Mouse (Mus musculus): Measurements from ENCODE around the gene Zdhhc1. TPM values are rescaled to one million over a fixed set of nuclear protein-coding genes. Genes with fewer than 3 reads are reported as not detected.

The Zdhhc1 gene
- polyA plus RNA-seq, 1 experiment from 2014 or later, result 2.2 TPM

DNA sequence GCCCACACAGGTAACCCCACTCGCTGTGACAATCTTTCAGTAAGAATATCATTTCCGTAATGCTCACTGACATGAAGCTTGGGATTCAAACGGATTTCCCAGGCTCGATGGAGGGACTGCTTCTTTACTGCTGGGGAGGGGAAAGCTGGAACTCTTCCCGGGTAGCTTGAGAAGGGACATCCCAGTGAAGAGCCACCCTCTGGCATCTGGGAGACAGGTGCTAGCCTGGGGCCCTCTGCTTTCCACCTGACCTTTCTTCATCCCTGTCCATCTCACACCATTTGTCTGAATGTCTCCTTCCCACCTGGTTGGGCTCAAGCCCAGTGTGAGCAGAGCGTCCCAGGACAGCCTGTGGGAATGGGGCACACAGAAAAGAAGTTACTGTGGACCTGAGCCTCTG, 30.5 kb downstream of the Zdhhc1 start:
- ATAC-seq (ENCODE audit: low read depth), result no peak
- H3K4me1 ChIP-seq (ENCODE audit: control insufficient read depth, low read depth, low read length), result peaks cover 23% of the 10 kb centered on the region
- H3K4me2 ChIP-seq (ENCODE audit: low read depth, low read length), result no peak overlapping the region
- H3K9ac ChIP-seq (ENCODE audit: low read depth, low read length), result no peak overlapping the region
- H3K4me3 ChIP-seq (ENCODE audit: low read depth, low read length), result no peak overlapping the region
- WGBS (ENCODE audit: insufficient replicate concordance), result 69% methylated on average over 6 of the region's 6 CpGs
- no peaks in the 10 kb centered on the region for H3K36me3 ChIP-seq (ENCODE audit: control insufficient read depth, insufficient read depth)
- no peak overlapping the region for H3K27ac ChIP-seq (ENCODE audit: low read length)
- peaks cover 12% of the 10 kb centered on the region for H3K27me3 ChIP-seq (ENCODE audit: control insufficient read depth, insufficient read depth, low read depth, low read length)
- H3K9me3 ChIP-seq (replicated peaks; ENCODE audit: control insufficient read depth, low read length), result no peaks in the 10 kb centered on the region

DNA sequence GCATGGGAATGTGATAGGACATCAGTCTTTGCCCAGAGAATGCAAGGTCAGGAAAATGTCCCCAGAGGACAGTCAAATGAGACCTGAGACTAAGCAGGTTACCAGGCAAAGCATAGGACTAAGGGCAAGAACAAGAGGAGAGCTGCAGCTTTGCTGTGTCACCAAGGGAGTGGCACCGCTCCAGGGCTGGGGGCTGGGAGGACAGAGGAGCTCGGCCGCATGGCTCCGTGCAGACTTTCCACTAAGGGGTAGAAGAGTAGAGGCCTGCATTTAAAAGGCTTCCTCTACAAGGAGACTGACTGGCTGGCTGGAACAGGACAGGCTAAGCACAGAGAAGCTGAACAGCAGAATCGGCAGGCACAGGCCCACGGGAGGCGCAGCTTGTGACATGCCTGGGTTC, 32.1 kb downstream of the Zdhhc1 start:
- 66% methylated on average over 7 of the region's 7 CpGs for WGBS (ENCODE audit: insufficient replicate concordance)
- Histone ChIP-seq H3K4me2 (ENCODE audit: low read depth, low read length) (no peak overlapping the region), H3K27me3 (ENCODE audit: control insufficient read depth, insufficient read depth, low read depth, low read length) (no peaks in the 10 kb centered on the region; the same call in 1 of the 2 replicates), H3K4me3 (ENCODE audit: low read depth, low read length) (no peak overlapping the region), H3K4me1 (ENCODE audit: control insufficient read depth, low read depth, low read length) (peaks cover 6% of the 10 kb centered on the region), H3K27ac (ENCODE audit: low read length) (no peak overlapping the region), H3K9ac (ENCODE audit: low read depth, low read length) (no peak overlapping the region), H3K9me3 (replicated peaks; ENCODE audit: control insufficient read depth, low read length) (no peaks in the 10 kb centered on the region), H3K36me3 (ENCODE audit: control insufficient read depth, insufficient read depth) (no peaks in the 10 kb centered on the region)
- ATAC-seq (ENCODE audit: low read depth), result no peak

DNA sequence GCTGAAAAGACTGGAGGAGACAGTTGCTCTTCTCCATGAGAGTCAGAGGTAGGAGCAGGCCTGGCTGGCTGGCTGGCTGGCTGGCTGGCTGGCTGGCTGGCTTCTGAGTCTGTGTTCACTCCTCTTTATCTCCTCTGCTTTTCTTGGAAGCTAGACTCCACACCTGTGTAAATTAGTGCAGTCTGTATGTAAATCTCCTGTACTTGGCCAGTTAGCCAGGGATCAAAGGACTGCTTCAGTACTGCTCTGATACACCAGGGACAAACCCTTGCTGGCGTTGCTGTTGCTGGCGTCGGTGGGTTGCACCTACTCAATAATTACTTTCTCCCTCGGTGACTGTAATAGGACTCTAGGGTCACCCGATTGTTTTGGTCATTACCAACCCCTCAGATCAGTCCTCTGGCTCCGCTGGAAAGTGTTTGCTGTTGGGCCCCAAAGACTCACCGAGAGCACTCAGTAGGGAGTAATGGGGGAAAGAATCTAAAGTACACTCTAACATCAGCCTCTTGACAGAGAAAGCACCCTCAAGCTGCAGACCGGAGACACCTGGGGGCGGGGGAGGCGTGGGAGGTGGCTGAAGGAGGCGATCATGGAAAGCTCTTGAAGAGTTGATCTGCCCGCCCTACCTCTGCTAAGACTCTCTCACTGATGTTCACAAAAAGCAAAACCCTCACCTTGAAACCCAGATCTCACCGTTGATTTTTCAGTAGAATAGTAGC, 35.5 kb downstream of the Zdhhc1 start:
- no peak overlapping the region for H3K9ac ChIP-seq (ENCODE audit: low read depth, low read length)
- H3K4me2 ChIP-seq (ENCODE audit: low read depth, low read length), result no peak overlapping the region
- no peaks in the 10 kb centered on the region; the same call in none of the 2 replicates for H3K27me3 ChIP-seq (ENCODE audit: control insufficient read depth, insufficient read depth, low read depth, low read length)
- H3K9me3 ChIP-seq (replicated peaks; ENCODE audit: control insufficient read depth, low read length), result no peaks in the 10 kb centered on the region
- no peaks in the 10 kb centered on the region for H3K4me1 ChIP-seq (ENCODE audit: control insufficient read depth, low read depth, low read length)
- H3K27ac ChIP-seq (ENCODE audit: low read length), result no peak overlapping the region
- H3K36me3 ChIP-seq (ENCODE audit: control insufficient read depth, insufficient read depth), result no peaks in the 10 kb centered on the region
- 59% methylated on average over 13 of the region's 13 CpGs for WGBS (ENCODE audit: insufficient replicate concordance)
- H3K4me3 ChIP-seq (ENCODE audit: low read depth, low read length), result no peak overlapping the region
- ATAC-seq (ENCODE audit: low read depth), result no peak

DNA sequence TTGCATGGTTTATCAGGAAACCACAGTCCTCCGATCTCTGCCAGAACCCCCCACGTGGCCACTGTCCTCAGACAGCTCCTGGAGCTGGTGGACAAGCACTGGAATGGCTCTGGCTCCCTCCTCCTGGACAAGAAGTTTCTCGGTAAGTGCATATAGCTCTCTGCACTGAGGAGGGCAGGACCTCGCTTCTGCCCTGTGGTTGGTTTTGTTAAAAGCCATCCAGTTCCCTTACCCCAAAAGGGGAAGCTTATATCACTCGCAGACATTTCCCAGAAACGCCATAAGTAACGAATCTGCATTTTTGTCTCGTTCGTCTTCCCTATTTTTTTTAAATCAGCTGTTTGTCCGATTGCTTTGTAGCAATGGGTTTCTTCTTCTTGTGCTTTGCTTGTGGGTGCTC, 41.5 kb downstream of the Zdhhc1 start:
- H3K27me3 ChIP-seq (ENCODE audit: control insufficient read depth, insufficient read depth, low read depth, low read length), result no peaks in the 10 kb centered on the region; the same call in 1 of the 2 replicates
- H3K9me3 ChIP-seq (replicated peaks; ENCODE audit: control insufficient read depth, low read length), result no peaks in the 10 kb centered on the region
- H3K36me3 ChIP-seq (ENCODE audit: control insufficient read depth, insufficient read depth), result no peaks in the 10 kb centered on the region
- peak overlapping the region; percentile 6; the same call in 1 of the 2 replicates for H3K9ac ChIP-seq (ENCODE audit: low read depth, low read length)
- H3K4me1 ChIP-seq (ENCODE audit: control insufficient read depth, low read depth, low read length), result peaks cover 7% of the 10 kb centered on the region
- H3K4me2 ChIP-seq (ENCODE audit: low read depth, low read length), result peak overlapping the region; percentile 28
- 9% methylated on average over 10 of the region's 10 CpGs for WGBS (ENCODE audit: insufficient replicate concordance)
- H3K27ac ChIP-seq (ENCODE audit: low read length), result no peak overlapping the region
- ATAC-seq (ENCODE audit: low read depth), result no peak
- no peak overlapping the region for H3K4me3 ChIP-seq (ENCODE audit: low read depth, low read length)

DNA sequence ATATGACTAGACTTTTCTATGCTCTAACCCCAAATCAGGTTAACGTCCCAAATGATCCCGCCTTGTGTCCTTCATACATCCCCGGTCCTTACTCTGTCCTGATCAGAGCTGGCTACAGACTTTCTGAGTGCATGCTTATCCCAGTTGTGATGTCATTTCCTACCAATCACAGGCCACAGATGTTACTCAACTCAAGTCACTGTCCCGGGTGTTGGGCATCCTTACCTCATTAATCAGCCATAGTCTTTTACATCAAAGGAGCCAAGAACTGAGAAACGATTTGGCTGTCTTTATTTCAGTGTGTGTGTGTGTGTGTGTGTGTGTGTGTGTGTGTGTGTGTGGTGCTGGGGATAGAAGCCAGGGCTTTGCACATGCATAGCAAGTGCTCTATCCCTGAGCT, 42.6 kb downstream of the Zdhhc1 start:
- Histone ChIP-seq H3K9me3 (replicated peaks; ENCODE audit: control insufficient read depth, low read length) (no peaks in the 10 kb centered on the region), H3K4me3 (ENCODE audit: low read depth, low read length) (no peak overlapping the region), H3K27ac (ENCODE audit: low read length) (no peak overlapping the region), H3K4me2 (ENCODE audit: low read depth, low read length) (no peak overlapping the region), H3K36me3 (ENCODE audit: control insufficient read depth, insufficient read depth) (no peaks in the 10 kb centered on the region), H3K4me1 (ENCODE audit: control insufficient read depth, low read depth, low read length) (peaks cover 16% of the 10 kb centered on the region), H3K27me3 (ENCODE audit: control insufficient read depth, insufficient read depth, low read depth, low read length) (no peaks in the 10 kb centered on the region; the same call in 1 of the 2 replicates), H3K9ac (ENCODE audit: low read depth, low read length) (no peak overlapping the region)
- no peak for ATAC-seq (ENCODE audit: low read depth)
- WGBS (ENCODE audit: insufficient replicate concordance), result 49% methylated on average over 5 of the region's 5 CpGs

DNA sequence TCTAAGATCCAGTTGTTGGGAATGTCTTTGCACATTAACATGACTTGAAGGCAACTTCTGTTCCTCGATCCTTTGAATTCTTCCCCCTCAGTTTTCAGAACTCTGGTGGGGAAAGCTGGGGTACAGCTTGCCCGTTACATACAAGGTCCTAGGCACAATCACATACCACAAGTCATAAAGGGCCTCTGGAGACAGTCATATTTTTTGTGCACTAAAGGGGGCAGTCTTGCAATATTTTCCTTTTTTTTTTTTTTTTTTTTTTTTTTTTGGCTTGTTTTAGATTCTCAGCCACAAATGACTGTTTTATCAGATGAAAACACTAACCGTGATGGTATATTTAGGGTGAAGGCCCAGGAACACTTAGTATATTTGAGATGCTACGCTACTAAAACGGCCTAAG, 43.4 kb downstream of the Zdhhc1 start:
- peaks cover 20% of the 10 kb centered on the region for H3K4me1 ChIP-seq (ENCODE audit: control insufficient read depth, low read depth, low read length)
- WGBS (ENCODE audit: insufficient replicate concordance), result 38% methylated on average over 5 of the region's 5 CpGs
- ATAC-seq (ENCODE audit: low read depth), result no peak
- no peaks in the 10 kb centered on the region for H3K36me3 ChIP-seq (ENCODE audit: control insufficient read depth, insufficient read depth)
- H3K27me3 ChIP-seq (ENCODE audit: control insufficient read depth, insufficient read depth, low read depth, low read length), result no peaks in the 10 kb centered on the region; the same call in 1 of the 2 replicates
- no peaks in the 10 kb centered on the region for H3K9me3 ChIP-seq (replicated peaks; ENCODE audit: control insufficient read depth, low read length)
- no peak overlapping the region for H3K4me2 ChIP-seq (ENCODE audit: low read depth, low read length)
- no peak overlapping the region for H3K4me3 ChIP-seq (ENCODE audit: low read depth, low read length)
- H3K27ac ChIP-seq (ENCODE audit: low read length), result no peak overlapping the region
- H3K9ac ChIP-seq (ENCODE audit: low read depth, low read length), result no peak overlapping the region

DNA sequence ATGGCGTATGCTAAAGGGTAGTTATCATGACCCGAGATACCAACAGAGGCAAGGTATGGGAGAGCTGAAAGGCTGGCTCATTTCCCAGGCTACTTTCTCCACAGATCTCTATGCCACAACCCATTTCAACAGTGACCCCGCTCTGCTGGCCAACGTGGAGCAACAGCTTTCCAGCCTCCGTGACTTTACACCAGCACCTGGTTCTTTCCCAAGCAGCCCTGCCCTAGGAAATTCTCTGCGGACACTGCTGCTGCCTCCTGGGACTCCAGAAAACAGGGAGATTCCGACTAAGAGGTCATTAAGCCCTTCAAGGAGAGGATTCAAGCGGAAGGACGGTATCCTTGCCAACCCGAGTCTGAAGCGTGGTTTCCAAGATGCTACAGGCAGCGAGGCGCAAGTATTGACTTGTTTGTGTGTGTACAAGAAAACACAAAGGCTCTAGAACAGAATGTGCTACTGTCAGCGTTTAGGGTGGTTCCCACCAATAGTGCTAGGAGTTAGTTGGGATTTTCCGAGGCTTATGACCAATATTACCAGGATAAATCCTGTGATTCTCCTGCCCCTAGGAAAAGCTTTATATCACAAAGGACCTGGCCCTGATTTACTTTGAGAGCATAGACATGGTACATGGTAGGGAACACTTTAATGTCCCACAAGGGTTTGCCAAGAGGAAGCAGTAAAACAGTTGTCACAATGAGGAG, 44.6 kb downstream of the Zdhhc1 start:
- 64% methylated on average over 15 of the region's 15 CpGs for WGBS (ENCODE audit: insufficient replicate concordance)
- H3K27ac ChIP-seq (ENCODE audit: low read length), result 0 out of 2 replicates have a peak overlapping the region, but pooled peaks have one; percentile 3
- no peaks in the 10 kb centered on the region; the same call in 1 of the 2 replicates for H3K27me3 ChIP-seq (ENCODE audit: control insufficient read depth, insufficient read depth, low read depth, low read length)
- H3K4me1 ChIP-seq (ENCODE audit: control insufficient read depth, low read depth, low read length), result peaks cover 26% of the 10 kb centered on the region
- no peak overlapping the region for H3K4me3 ChIP-seq (ENCODE audit: low read depth, low read length)
- H3K9me3 ChIP-seq (replicated peaks; ENCODE audit: control insufficient read depth, low read length), result no peaks in the 10 kb centered on the region
- H3K36me3 ChIP-seq (ENCODE audit: control insufficient read depth, insufficient read depth), result no peaks in the 10 kb centered on the region
- ATAC-seq (ENCODE audit: low read depth), result no peak
- no peak overlapping the region for H3K9ac ChIP-seq (ENCODE audit: low read depth, low read length)
- no peak overlapping the region for H3K4me2 ChIP-seq (ENCODE audit: low read depth, low read length)

DNA sequence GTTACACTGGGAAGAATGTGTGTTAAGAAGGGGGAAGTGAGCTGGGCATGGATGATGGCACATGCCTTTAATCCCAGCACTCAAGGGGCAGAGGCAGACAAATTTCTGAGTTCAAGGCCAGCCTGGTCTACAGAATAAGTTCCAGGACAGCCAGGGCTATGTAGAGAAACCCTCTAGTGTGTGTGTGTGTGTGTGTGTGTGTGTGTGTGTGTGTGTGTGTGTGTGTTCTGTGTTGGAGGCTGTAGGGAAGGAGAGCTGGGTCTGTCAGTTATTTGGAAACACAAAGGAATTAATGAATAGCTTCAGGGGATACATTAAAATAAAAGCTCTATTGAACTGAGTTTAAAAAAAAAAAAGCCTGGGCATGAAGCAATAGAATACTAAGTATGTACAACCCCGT, 45.7 kb downstream of the Zdhhc1 start:
- 64% methylated on average over 1 of the region's 1 CpGs for WGBS (ENCODE audit: insufficient replicate concordance)
- peaks cover 30% of the 10 kb centered on the region for H3K4me1 ChIP-seq (ENCODE audit: control insufficient read depth, low read depth, low read length)
- no peak for ATAC-seq (ENCODE audit: low read depth)

DNA sequence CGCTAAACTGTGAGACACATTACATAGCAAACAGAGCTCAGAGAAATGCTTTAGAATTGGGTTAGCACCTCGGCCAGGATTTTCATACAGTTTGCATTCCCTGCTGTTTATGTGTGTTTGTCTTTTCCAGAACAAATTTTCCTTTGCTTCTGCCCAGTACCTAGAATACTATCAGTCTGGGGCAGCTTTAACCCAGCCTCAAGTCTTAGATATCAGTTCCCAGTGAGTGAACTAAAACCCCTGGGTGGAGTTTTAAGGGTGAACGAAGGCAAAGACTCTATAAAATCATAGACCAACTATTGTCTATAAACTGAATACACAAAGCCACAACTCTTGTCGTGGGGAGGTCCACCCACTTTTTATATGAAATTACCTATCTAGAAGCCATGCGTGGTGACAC, 48.1 kb downstream of the Zdhhc1 start:
- peak overlapping the region; percentile 50 for H3K4me2 ChIP-seq (ENCODE audit: low read depth, low read length)
- ATAC-seq (ENCODE audit: low read depth), result peak; percentile 94
- 0 out of 2 replicates have a peak overlapping the region, but pooled peaks have one; percentile 14 for H3K4me3 ChIP-seq (ENCODE audit: low read depth, low read length)

More for the DNA sequence above, 45.7 kb downstream of the Zdhhc1 start:
- H3K9ac ChIP-seq (ENCODE audit: low read depth, low read length), result no peak overlapping the region
- H3K27me3 ChIP-seq (ENCODE audit: control insufficient read depth, insufficient read depth, low read depth, low read length), result no peaks in the 10 kb centered on the region; the same call in 1 of the 2 replicates
- H3K4me3 ChIP-seq (ENCODE audit: low read depth, low read length), result no peak overlapping the region
- H3K36me3 ChIP-seq (ENCODE audit: control insufficient read depth, insufficient read depth), result no peaks in the 10 kb centered on the region
- H3K27ac ChIP-seq (ENCODE audit: low read length), result no peak overlapping the region
- H3K4me2 ChIP-seq (ENCODE audit: low read depth, low read length), result no peak overlapping the region
- H3K9me3 ChIP-seq (replicated peaks; ENCODE audit: control insufficient read depth, low read length), result no peaks in the 10 kb centered on the region

More for the DNA sequence above, 48.1 kb downstream of the Zdhhc1 start:
- Histone ChIP-seq H3K27me3 (ENCODE audit: control insufficient read depth, insufficient read depth, low read depth, low read length) (no peaks in the 10 kb centered on the region; the same call in 1 of the 2 replicates), H3K9ac (ENCODE audit: low read depth, low read length) (peak overlapping the region; percentile 43), H3K27ac (ENCODE audit: low read length) (peak overlapping the region; percentile 84), H3K4me1 (ENCODE audit: control insufficient read depth, low read depth, low read length) (peaks cover 38% of the 10 kb centered on the region), H3K36me3 (ENCODE audit: control insufficient read depth, insufficient read depth) (no peaks in the 10 kb centered on the region), H3K9me3 (replicated peaks; ENCODE audit: control insufficient read depth, low read length) (no peaks in the 10 kb centered on the region)
- 29% methylated on average over 5 of the region's 5 CpGs for WGBS (ENCODE audit: insufficient replicate concordance)
